Mouse (Mus musculus) frontal cortex, adult 2 months (tissue): Measurements from ENCODE around the gene Plcg1. TPM values are rescaled to one million over a fixed set of nuclear protein-coding genes. Genes with fewer than 3 reads are reported as not detected.

Experiments used
- DNase-seq, 2 experiments: peaks; one replicate each; pipeline ENCODE4 v3.0.0; 2022; ENCODE audit warnings: low spot score in 1 of 2; ENCODE audit errors: extremely low spot score in 1 of 2
- polyA plus RNA-seq: library from polyadenylated mRNA; depleted of rRNA; stranded (reverse); fragments of >200 nt; gene quantifications from 2 replicates; pipeline ENCODE4 v1.2.3, GENCODE M21; 2012; rRNA removed

Plcg1 gene
- 81.3 and 91.3 TPM in 2 replicates for polyA plus RNA-seq

DNA sequence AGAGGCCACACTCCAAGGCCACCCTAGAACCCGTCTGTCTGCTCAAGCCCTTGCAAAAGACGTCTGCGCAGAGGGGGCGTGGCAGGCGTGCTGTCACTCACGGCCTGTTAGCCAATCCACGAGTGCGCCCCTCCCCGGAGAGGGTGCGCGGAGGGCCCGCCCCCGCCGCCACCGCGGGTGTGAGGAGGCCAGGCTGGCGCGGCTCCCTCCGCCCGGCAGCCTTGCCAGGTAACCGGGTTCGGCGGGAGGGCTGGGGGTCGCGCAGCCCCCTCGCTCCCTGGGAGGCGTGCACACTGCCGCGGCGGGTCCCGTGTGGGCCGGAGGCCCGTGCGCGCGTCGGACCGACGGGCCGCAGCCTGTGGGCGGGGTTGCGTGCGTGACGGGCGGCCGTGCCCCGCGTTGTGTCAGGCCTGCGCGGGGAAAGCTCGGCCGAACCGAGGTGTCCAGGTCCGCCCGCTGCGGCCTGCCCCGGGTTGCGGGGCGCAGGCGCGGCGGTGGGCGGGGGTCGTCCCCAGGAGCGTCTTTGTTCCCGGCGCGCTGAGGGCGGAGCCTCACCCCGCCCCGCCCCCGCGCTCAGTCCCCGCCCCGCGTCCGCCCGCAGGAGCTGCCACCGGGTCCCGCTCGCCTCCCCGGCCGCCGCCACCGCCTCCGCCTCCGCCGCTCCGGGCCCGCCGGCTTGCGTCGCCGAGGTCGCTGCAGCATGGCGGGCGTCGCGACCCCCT lies at the start of gene Plcg1:
Plcg1 (plus strand) TSS at position 184 of the 722 bp plus-strand sequence.
- DNase-seq: peak; percentile 87 to 96

GRCm38 (mm10) chr2:160700271-160700670 lies 30.8 kb upstream of the Plcg1 start:
- DNase-seq: no peak

DNA sequence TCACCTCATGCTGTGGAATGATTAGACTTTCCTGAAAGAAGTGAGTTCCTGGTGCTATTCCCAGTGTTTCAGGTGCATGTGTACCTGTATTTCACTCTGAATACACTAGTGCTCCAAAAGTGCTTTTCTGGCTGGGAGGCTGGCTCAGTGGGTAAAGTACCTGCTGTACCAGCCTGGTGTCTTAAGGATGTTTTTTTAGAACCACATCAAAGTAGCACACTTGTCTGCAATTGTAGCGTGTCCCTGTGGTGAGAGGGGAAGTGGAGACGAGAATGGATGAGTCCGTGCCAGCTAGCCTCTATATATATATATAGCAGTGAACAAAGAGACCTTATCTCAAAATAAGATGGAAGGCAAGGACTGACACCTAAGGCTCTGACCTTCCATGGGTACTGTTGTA lies 29.5 kb upstream of the Plcg1 start:
- no peak for DNase-seq

GRCm38 (mm10) chr2:160702824-160703223 lies 28.3 kb upstream of the Plcg1 start:
- no peak for DNase-seq

DNA sequence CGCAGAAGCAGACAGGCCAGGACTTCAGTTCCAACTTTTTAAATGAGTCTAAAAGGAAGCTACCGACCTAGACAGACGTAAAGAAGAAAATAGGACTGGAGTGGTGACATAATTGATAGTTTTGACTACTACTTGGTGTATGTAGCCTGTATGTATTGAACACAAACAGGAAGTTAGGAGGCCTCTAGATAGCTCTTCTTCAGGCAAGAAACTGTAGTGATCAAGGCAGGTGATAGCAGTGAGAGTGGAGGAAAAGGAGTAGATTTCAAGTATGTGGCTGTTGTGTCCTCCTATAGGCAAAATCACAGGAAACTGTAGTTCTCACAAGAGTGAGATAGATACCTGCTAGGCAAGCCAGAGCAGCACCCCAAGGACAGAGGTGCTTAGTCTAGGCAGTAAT lies 23.4 kb upstream of the Plcg1 start:
- DNase-seq: no peak

GRCm38 (mm10) chr2:160715463-160716030 lies 15.6 kb upstream of the Plcg1 start:
- no peak for DNase-seq

DNA sequence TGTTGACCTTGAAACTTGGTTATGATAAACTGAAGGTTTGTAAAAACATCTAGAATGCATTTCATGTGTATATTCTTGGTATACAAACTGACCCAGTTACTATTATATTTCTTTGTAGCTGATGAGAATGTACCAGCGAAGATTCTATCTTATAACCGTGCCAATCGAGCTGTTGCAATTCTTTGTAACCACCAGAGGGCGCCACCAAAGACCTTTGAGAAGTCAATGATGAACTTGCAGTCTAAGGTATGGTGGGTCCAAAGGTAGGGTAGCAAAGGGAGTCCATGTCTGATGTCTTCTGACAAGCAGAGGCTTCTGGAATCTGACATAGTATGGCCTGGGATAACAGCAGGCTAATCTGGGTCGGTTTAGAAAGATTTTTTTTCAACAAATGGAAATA lies 13.8 kb upstream of the Plcg1 start:
- DNase-seq: no peak

- DNase-seq: no peak
Observed at GRCm38 (mm10) chr2:160718811-160719210, 12.3 kb upstream of the Plcg1 start.

GRCm38 (mm10) chr2:160722714-160723113 lies 8.4 kb upstream of the Plcg1 start:
- no peak for DNase-seq

DNA sequence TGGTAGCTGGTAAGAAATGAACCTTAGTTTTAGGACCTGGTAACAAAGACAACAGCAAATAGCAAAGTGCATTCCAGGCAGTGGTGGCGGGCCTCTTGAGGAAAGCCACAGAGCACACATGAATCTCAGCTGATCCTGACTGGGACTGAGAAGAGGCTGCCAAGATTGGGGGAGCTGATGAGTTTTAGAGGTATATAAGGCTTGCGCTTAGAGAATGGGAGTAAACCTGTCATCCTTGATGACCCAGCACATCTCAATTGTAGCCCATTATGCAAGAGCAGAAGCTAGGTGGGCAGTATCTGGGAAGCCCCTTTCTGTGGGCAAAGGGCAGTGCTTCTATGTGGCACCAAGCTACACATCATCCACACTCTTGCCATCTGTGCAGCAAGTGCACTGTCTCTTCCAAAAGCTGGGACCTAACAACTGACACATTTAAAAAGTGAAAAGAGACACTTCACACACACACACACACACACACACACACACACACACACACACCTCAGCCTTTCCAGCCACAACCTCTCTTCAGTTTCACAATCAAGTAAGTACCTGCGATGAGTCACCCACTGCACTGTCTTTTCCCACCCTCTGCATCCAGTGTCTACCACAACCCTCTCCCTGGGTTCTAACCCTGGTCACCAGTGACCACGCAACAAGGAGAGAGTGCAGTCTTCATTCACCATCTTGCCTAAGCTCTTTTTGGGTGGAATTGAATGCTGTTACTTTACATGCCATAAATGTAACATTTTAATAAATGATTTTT lies 7.3 kb upstream of the Plcg1 start:
- no peak for DNase-seq

GRCm38 (mm10) chr2:160724536-160724935 lies 6.6 kb upstream of the Plcg1 start:
- DNase-seq: no peak

DNA sequence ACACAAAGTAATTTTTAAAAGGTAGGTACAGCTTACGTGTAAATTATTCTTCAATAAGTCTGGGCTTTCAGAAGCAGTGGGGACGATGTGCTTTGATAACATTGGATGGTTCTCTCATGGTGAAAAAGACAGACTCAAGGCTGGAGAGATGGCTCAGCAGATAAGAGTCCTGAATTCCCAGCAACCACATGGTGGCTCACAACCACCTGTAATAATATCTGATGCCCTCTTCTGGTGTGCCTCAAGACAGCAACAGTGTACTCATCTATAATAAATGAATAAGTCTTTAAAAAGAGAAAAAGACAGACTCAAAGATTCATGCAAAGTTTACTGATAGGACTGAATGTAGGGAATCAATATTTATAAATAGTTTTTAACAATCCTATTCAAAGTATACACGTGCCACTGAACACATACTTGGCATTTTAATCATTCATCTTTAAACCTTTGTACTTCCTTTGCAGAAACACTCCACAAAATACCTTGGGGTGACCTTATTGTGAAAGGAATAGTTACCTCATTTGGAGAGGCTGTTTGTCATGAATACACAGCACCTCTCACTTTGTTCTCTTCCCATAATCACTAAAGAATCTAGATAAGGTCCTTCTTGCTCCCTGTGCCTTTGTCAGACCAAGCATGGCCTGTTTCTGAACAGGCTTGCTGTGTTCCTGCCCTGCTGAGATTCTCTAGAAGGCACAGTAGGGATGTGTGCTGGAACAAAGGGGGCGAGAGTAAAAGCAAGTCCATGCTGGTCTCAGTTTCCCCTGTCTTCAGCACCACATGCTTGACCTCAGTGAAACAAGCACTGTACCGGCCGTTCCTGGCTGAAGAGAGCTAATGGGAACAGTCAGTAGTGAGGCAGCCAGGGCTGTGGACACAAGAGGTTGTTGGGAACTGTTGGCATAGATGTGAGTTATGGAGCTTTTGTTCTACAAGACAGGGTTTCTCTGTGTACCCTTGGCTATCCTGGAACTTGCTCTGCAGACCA lies 4.9 kb upstream of the Plcg1 start:
- DNase-seq: no peak

- DNase-seq: peak; percentile 72 to 74
Observed at GRCm38 (mm10) chr2:160728972-160729371, 2.1 kb upstream of the Plcg1 start.

- DNase-seq: no peak
Observed at GRCm38 (mm10) chr2:160729436-160729835, 1.7 kb upstream of the Plcg1 start.

GRCm38 (mm10) chr2:160729851-160730796 lies 976 bp upstream of the Plcg1 start:
- DNase-seq: no peak

- no peak for DNase-seq
Observed at GRCm38 (mm10) chr2:160730797-160731116, 343 bp upstream of the Plcg1 start.

GRCm38 (mm10) chr2:160731839-160732261 lies 750 bp downstream of the Plcg1 start:
- peak in 1 of 2 experiments; percentile 45 for DNase-seq

DNA sequence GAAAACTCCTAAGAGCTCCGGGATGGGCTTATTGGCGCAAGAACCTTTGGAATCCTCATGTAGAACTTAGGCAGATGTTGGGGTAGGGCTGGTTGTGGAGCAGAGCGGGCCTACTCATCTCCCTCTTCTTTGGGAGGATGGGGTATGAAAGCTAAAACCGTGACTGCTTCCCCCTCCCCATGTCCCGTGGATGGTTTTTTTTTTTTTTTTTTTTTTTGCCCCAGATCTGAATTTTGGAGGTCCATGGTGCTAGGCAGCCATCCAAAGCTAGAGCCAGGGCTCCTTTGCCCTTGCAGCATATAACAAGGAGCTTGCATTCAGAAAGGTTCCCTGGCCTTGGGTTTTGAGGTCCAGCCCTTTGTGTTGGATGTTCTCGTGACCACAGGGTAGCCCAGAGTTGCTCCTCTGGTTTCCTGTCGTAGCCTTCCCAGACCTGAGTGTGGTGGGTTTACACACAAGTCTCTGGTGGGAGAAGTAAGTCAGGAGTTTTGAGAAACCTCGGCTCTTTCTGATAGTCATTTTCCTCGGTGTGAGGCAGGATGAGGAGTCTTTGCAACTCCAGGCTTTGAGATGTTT lies 1.4 kb downstream of the Plcg1 start:
- no peak for DNase-seq

GRCm38 (mm10) chr2:160733131-160733531 lies 2.0 kb downstream of the Plcg1 start:
- DNase-seq: no peak
